Mouse (Mus musculus): ENCODE data around the gene 4933424G06Rik.

- no peak for TF ChIP-seq POLR2A (IDR thresholded peaks at IDR 0.05; ENCODE audit: borderline replicate concordance, insufficient read depth, low read length)
- no peak for TF ChIP-seq CTCF (IDR thresholded peaks at IDR 0.05; ENCODE audit: borderline replicate concordance, insufficient read depth, low read depth, low read length)
These were observed 35.0 kb upstream of the 4933424G06Rik start for GRCm38 (mm10) chr1:36674936-36675335.
